Mouse (Mus musculus) heart, embryonic 10.5 days (tissue): ENCODE results near the gene Kcnh5. TPM values are rescaled to one million over a fixed set of nuclear protein-coding genes. Genes with fewer than 3 reads are reported as not detected.

Experiments
- DNase-seq: peaks from one replicate; pipeline ENCODE4 v3.0.0-alpha.2; 2017; ENCODE audit warnings: low spot score
- H3K27ac ChIP-seq: fragments of 300-500 bp; sonication (generic); 2 replicates; pipeline ENCODE4 v1.5.1; 2016; ENCODE audit warnings: mild to moderate bottlenecking
- H3K27me3 ChIP-seq: fragments of 300-500 bp; sonication (generic); 2 replicates; pipeline ENCODE4 v1.6.1; 2016; ENCODE audit warnings: mild to moderate bottlenecking; ENCODE audit not compliant: poor library complexity, insufficient read depth, severe bottlenecking
- H3K36me3 ChIP-seq: fragments of 300-500 bp; sonication (generic); 2 replicates; pipeline ENCODE4 v1.6.1; 2016; ENCODE audit warnings: mild to moderate bottlenecking, moderate library complexity
- H3K4me1 ChIP-seq: fragments of 300-500 bp; sonication (generic); 2 replicates; pipeline ENCODE4 v1.6.1; 2016; ENCODE audit warnings: mild to moderate bottlenecking
- H3K4me3 ChIP-seq: fragments of 300-500 bp; sonication (generic); 2 replicates; pipeline ENCODE4 v1.5.1; 2016; ENCODE audit warnings: mild to moderate bottlenecking, moderate library complexity
- H3K9me3 ChIP-seq: fragments of 300-500 bp; sonication (generic); 2 replicates; pipeline ENCODE4 v1.6.1; 2016; ENCODE audit warnings: mild to moderate bottlenecking, moderate library complexity
- WGBS: fragments of 180-500 bp; shearing (Covaris S2); methylation state at CpG from one replicate; pipeline ENCODE4 v1.1.7; 2016; 5-methylcytosine and 5-hydroxymethylcytosine counted together
- polyA plus RNA-seq: library from polyadenylated mRNA; unstranded; fragments of >200 nt; fragmentation: Nextera tagmentation; extraction: Ambion mirVana; gene quantifications from 2 replicates; pipeline ENCODE4 v1.2.1, GENCODE M21; 2016

Gene Kcnh5
- 0.11 TPM in 1 of 2 replicates, not detected in the other for polyA plus RNA-seq

DNA sequence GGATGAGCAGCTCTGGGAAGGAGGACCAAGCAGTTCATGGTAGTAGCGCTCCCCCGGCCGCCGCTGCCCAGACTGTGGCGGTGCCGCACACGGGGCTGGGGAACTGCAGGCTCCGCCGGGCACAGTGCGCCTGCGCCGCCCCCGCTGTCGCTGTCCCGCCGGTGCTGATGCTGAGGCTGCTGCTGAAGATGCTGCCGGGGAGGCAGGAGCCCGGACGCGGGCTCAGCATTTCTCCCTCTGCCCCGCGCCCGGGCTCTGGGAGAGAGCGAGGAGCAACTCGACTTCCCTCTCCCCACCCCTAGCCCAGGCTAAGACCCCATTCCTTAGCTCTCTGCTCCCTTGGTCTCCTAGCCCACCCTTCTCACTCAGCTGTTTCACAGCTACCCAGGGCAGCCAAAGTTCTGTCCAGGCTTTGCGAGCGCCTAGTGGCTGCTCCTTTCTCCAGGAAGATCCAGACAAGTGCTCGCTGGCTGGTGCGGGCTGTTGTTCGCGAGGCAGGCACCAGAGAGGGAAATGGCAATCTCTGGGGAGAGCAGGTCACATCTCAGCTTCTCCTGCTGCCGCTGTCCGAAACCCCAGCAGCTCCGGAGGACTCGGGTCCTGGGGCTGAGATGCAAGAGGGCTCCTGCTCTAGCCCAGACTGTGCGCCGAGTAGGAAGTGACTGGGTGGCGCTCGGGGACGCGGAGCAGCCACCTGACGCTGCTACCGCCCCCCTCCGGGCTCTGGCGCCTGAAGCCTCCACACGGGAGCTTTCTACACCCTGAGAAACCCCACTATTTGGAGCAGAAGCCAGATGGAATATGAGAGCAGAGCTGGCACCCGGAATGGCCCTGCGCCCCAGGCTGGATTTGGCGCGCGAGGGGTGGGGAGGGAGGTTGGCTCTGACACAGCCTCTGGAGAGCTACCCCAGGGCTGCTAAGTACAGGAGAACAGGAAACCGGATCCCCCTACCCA, at the start of gene Kcnh5:
Gene Kcnh5, minus strand, starts transcription at position 642 of the 955 bp plus-strand sequence.
- Histone ChIP-seq H3K9me3 (no peaks in the 10 kb centered on the region), H3K4me1 (peaks cover 17% of the 10 kb centered on the region), H3K36me3 (no peaks in the 10 kb centered on the region), H3K27ac (no peak within 1 kb of the TSS), H3K27me3 (peaks cover 68% of the 10 kb centered on the region), H3K4me3 (peak within 1 kb of the TSS; percentile 60)
- peak; percentile 78 for DNase-seq
- under 1% methylated on average over 52 of the region's 52 CpGs for WGBS

GRCm38 (mm10) chr12:75223966-75224365, 46.8 kb upstream of the Kcnh5 start:
- H3K4me1 ChIP-seq, result no peaks in the 10 kb centered on the region
- no peak for DNase-seq
- no peak overlapping the region for H3K27ac ChIP-seq
- H3K27me3 ChIP-seq, result no peaks in the 10 kb centered on the region
- H3K36me3 ChIP-seq, result no peaks in the 10 kb centered on the region
- 58% methylated on average over 1 of the region's 1 CpGs for WGBS
- H3K4me3 ChIP-seq, result no peak overlapping the region
- no peaks in the 10 kb centered on the region for H3K9me3 ChIP-seq

DNA sequence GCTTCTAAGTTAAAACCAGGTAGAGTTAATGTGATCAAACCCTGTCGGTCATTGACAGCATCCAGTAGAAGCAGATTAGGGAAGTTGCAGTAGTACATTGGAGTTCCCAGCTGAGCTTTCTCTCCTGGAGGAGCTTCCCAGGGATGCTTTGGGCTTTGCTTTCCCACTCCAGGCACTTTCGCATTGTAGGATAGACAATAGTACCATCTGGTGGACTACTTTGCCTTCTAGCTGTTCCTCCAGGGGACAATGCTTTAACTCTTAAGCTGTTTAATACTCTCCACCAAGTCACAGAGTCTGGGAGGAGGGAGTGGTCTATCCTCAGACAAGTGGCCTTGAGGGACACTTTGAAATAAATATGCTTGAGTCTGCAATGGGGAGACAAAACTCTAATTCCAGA, 12.3 kb upstream of the Kcnh5 start:
- no peak overlapping the region for H3K4me3 ChIP-seq
- H3K27ac ChIP-seq, result no peak overlapping the region
- no peaks in the 10 kb centered on the region for H3K9me3 ChIP-seq
- no peaks in the 10 kb centered on the region for H3K4me1 ChIP-seq
- DNase-seq, result no peak
- WGBS, result 76% methylated on average over 2 of the region's 2 CpGs
- no peaks in the 10 kb centered on the region for H3K36me3 ChIP-seq
- H3K27me3 ChIP-seq, result no peaks in the 10 kb centered on the region

DNA sequence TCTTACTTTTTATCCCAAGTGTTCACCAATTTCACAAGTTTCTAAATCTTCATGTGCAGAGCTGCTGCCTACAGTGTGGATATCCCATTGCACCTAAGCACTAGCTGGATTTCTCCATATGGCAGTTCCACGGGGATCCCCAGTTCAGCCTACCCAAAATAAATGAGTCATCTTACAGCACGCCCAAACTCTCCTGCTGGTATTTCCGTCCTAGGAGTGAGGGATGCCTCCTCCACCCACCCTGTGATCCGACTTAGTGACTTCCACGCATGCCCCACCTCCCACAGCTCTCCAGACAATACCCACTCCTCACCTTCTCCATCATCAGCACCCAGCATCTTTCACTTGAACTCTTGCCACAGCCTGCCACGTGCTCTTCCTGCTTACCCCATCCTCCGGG, 5.5 kb upstream of the Kcnh5 start:
- Histone ChIP-seq H3K27ac (no peak overlapping the region), H3K4me1 (no peaks in the 10 kb centered on the region), H3K9me3 (no peaks in the 10 kb centered on the region), H3K36me3 (no peaks in the 10 kb centered on the region), H3K27me3 (peaks cover 29% of the 10 kb centered on the region), H3K4me3 (no peak overlapping the region)
- no peak for DNase-seq
- WGBS, result 70% methylated on average over 7 of the region's 7 CpGs

DNA sequence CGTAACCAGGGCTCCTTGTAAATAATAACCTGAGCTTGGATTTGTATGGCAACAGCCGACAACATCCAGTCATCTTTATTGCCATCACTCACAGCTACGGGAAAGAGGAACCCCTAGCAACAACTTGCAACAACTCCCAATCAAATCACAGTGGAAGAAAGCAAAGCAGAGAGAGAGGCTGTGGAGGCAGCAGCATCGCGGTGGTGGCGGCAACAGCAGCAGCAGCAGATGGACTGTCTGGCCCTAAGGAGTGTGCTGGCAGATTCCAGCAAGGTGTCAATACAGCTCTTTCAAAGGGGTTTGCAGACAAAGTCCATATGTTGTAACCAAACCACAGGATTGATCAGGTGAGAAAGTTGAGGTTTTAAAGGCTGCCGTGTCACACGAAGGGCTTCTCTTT, 2.4 kb upstream of the Kcnh5 start:
- Histone ChIP-seq H3K9me3 (no peaks in the 10 kb centered on the region), H3K36me3 (no peaks in the 10 kb centered on the region), H3K27me3 (peaks cover 61% of the 10 kb centered on the region), H3K4me3 (no peak overlapping the region), H3K27ac (no peak overlapping the region), H3K4me1 (peaks cover 17% of the 10 kb centered on the region)
- WGBS, result 38% methylated on average over 8 of the region's 8 CpGs
- no peak for DNase-seq

GRCm38 (mm10) chr12:75177646-75178030, 506 bp upstream of the Kcnh5 start:
- H3K4me3 ChIP-seq, result peak overlapping the region; percentile 60
- H3K9me3 ChIP-seq, result no peaks in the 10 kb centered on the region
- H3K27ac ChIP-seq, result no peak overlapping the region
- H3K27me3 ChIP-seq, result peaks cover 68% of the 10 kb centered on the region
- 5% methylated on average over 13 of the region's 13 CpGs for WGBS
- DNase-seq, result no peak
- H3K4me1 ChIP-seq, result peaks cover 17% of the 10 kb centered on the region
- H3K36me3 ChIP-seq, result no peaks in the 10 kb centered on the region

- H3K27me3 ChIP-seq, result peaks cover 64% of the 10 kb centered on the region
- no peaks in the 10 kb centered on the region for H3K36me3 ChIP-seq
- no peak for DNase-seq
- WGBS, result 6% methylated on average over 19 of the region's 19 CpGs
- no peak overlapping the region for H3K27ac ChIP-seq
- H3K4me1 ChIP-seq, result peaks cover 17% of the 10 kb centered on the region
- peak overlapping the region; percentile 60 for H3K4me3 ChIP-seq
- no peaks in the 10 kb centered on the region for H3K9me3 ChIP-seq
Observed at GRCm38 (mm10) chr12:75175931-75176565, 1.1 kb downstream of the Kcnh5 start.

DNA sequence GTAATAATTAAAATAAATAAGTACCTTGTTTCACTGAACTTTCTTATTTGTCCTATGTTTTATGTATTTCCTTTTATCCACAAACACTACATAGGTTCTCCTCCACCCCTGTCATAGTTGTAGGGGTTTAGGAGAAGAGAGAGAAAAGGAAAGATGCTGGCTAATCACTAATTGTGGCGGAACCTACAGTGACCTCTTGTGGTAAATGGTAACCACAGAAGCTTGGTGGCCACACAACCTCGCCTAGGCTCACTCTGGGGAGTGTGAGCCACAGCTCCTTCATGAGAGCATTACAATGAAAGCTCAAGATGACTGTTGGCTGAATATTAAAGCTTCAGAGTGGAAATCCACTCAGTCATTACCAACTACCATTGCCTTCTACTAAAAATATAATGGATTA, 6.2 kb downstream of the Kcnh5 start:
- no peak for DNase-seq
- H3K27me3 ChIP-seq, result peaks cover 22% of the 10 kb centered on the region
- H3K27ac ChIP-seq, result no peak overlapping the region
- 14% methylated on average over 2 of the region's 2 CpGs for WGBS
- peaks cover 2% of the 10 kb centered on the region for H3K4me1 ChIP-seq
- H3K36me3 ChIP-seq, result no peaks in the 10 kb centered on the region
- H3K9me3 ChIP-seq, result no peaks in the 10 kb centered on the region
- H3K4me3 ChIP-seq, result no peak overlapping the region

- no peak for DNase-seq
- WGBS, result 92% methylated on average over 2 of the region's 2 CpGs
- Histone ChIP-seq H3K4me3 (no peak overlapping the region), H3K9me3 (no peaks in the 10 kb centered on the region), H3K4me1 (no peaks in the 10 kb centered on the region), H3K27me3 (no peaks in the 10 kb centered on the region), H3K36me3 (no peaks in the 10 kb centered on the region), H3K27ac (no peak overlapping the region)
Observed at GRCm38 (mm10) chr12:75153076-75153568, 24.0 kb downstream of the Kcnh5 start.

- H3K36me3 ChIP-seq, result no peaks in the 10 kb centered on the region
- WGBS, result 94% methylated on average over 1 of the region's 1 CpGs
- H3K4me1 ChIP-seq, result no peaks in the 10 kb centered on the region
- no peak for DNase-seq
- no peak overlapping the region for H3K4me3 ChIP-seq
- no peak overlapping the region for H3K27ac ChIP-seq
- H3K9me3 ChIP-seq, result no peaks in the 10 kb centered on the region
- no peaks in the 10 kb centered on the region for H3K27me3 ChIP-seq
Observed at GRCm38 (mm10) chr12:75139792-75140191, 37.3 kb downstream of the Kcnh5 start.

DNA sequence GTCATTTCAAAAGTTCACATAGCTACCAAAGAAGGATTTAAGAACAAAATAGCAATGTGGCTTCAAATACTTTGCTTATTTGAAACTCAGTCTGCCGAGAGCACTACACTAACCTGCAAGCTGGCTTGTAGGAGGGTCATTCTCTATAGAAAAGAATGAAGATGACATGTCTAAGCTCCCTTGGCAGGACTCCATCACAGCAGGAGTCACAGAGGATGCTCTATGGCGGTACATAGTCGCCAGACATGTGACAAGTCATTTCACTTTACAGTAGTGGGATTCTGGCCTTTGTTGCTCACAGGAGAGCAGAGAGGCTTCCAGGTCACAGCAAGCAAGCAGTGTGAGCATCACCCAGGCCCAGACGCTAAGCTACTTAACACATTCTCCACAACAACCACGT, 85.2 kb downstream of the Kcnh5 start:
- Histone ChIP-seq H3K36me3 (no peaks in the 10 kb centered on the region), H3K27ac (no peak overlapping the region), H3K9me3 (no peaks in the 10 kb centered on the region), H3K4me3 (no peak overlapping the region), H3K4me1 (no peaks in the 10 kb centered on the region), H3K27me3 (no peaks in the 10 kb centered on the region)
- WGBS, result 74% methylated on average over 5 of the region's 5 CpGs
- DNase-seq, result no peak

GRCm38 (mm10) chr12:75090957-75091356, 86.2 kb downstream of the Kcnh5 start:
- Histone ChIP-seq H3K4me1 (no peaks in the 10 kb centered on the region), H3K27me3 (no peaks in the 10 kb centered on the region), H3K9me3 (no peaks in the 10 kb centered on the region), H3K4me3 (no peak overlapping the region), H3K36me3 (no peaks in the 10 kb centered on the region), H3K27ac (no peak overlapping the region)
- 97% methylated on average over 1 of the region's 1 CpGs for WGBS
- DNase-seq, result no peak

DNA sequence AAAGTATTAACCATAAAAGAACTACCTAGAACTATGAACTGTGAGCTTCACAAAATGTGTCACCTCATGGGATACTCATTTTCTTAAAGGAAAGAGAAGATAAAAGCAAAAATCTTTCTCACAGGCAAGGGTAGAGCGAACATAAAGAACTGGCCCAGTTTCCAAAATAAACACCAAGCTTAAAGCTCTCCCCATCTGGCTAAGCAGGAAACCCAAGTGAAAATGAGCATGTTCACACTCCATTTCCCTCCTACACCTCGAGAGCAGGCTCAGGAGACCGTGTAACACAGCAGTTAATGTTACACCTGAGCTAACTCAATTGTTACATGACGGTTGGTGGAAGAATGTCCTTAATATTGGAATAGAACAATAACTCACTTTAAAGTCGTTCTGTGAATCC, 100.0 kb downstream of the Kcnh5 start:
- Histone ChIP-seq H3K27ac (no peak overlapping the region), H3K36me3 (no peaks in the 10 kb centered on the region), H3K4me3 (no peak overlapping the region), H3K9me3 (no peaks in the 10 kb centered on the region), H3K27me3 (no peaks in the 10 kb centered on the region), H3K4me1 (no peaks in the 10 kb centered on the region)
- DNase-seq, result no peak
- WGBS, result 69% methylated on average over 5 of the region's 5 CpGs
